Mouse (Mus musculus): ENCODE results near the gene Slc4a5.

Slc4a5 gene

GRCm38 (mm10) chr6:83352666-83353410, 133.2 kb downstream of the Slc4a5 start:
- DNase-seq = peak; percentile 90 to 94
